Mouse (Mus musculus) cerebral cortex, adult 2 months (tissue): ENCODE measurements around the gene Myocd.

Experiments
- WGBS: fragments of 180-500 bp; shearing (Covaris S2); methylation state at CpG from one replicate; pipeline ENCODE4 v1.1.7; 2018; 5-methylcytosine and 5-hydroxymethylcytosine counted together

Gene Myocd

GRCm38 (mm10) chr11:65139030-65139429 lies 130.8 kb downstream of the Myocd start:
- WGBS: 91% methylated on average over 3 of the region's 3 CpGs

GRCm38 (mm10) chr11:65137145-65137652 lies 132.6 kb downstream of the Myocd start:
- WGBS: 60% methylated on average over 2 of the region's 2 CpGs

- 47% methylated on average over 8 of the region's 8 CpGs for WGBS
Observed at GRCm38 (mm10) chr11:65135251-65135739, 134.5 kb downstream of the Myocd start.

- 50% methylated on average over 4 of the region's 4 CpGs for WGBS
Observed at GRCm38 (mm10) chr11:65133661-65134060, 136.1 kb downstream of the Myocd start.

- WGBS: 74% methylated on average over 4 of the region's 4 CpGs
Observed at GRCm38 (mm10) chr11:65129110-65129509, 140.7 kb downstream of the Myocd start.

GRCm38 (mm10) chr11:65128666-65129065 lies 141.1 kb downstream of the Myocd start:
- WGBS: 67% methylated on average over 4 of the region's 4 CpGs

- 51% methylated on average over 9 of the region's 9 CpGs for WGBS
Observed at GRCm38 (mm10) chr11:65126566-65126965, 143.2 kb downstream of the Myocd start.
